Comparison of ENCODE assay signal across 8 mouse cellular contexts in genomic region chr12:110417023-110417986, GRCm38 (mm10). TPM values are rescaled to one million over a fixed set of nuclear protein-coding genes. Genes with fewer than 3 reads are reported as not detected.
DNase-seq lines count a peak whose midpoint lies in the region; ATAC-seq and TF ChIP-seq lines count a peak whose summit lies in the region.

No protein-coding gene starts in this region.

- no peaks in the 10 kb centered on the region for H3K9me3 ChIP-seq in forebrain, embryonic 11.5 days (ENCODE audit: control insufficient read depth, low read length)
- no peaks in the 10 kb centered on the region for H3K9me3 ChIP-seq in intestine, embryonic 15.5 days
- H3K9me3 ChIP-seq in lung, postnatal 0 days (ENCODE audit: low read length): no peaks in the 10 kb centered on the region
- no peaks in the 10 kb centered on the region for H3K9me3 ChIP-seq in stomach, embryonic 15.5 days

- peak; percentile 23 for DNase-seq in layer of hippocampus, adult 11-12 months (ENCODE audit: low spot score)
- DNase-seq in layer of hippocampus, adult 8-10 months (ENCODE audit: low spot score in 2 of 2): no peak
- peak; percentile 60 for DNase-seq in forebrain, embryonic 11.5 days (ENCODE audit: low spot score)
- DNase-seq in lung, postnatal 0 days (ENCODE audit: low spot score): peak; percentile 54
- no peak for DNase-seq in urinary bladder, adult 2 months (ENCODE audit: low spot score)
- DNase-seq in ovary, adult 18-20 months (ENCODE audit: low spot score): no peak

- no peaks in the 10 kb centered on the region for H3K27me3 ChIP-seq in forebrain, embryonic 11.5 days (ENCODE audit: control insufficient read depth, insufficient read depth, low read length)
- no peaks in the 10 kb centered on the region for H3K27me3 ChIP-seq in intestine, embryonic 15.5 days (replicated peaks)
- no peaks in the 10 kb centered on the region for H3K27me3 ChIP-seq in lung, postnatal 0 days (replicated peaks; ENCODE audit: insufficient read depth, low read length)
- no peaks in the 10 kb centered on the region for H3K27me3 ChIP-seq in stomach, embryonic 15.5 days (replicated peaks)

- H3K9ac ChIP-seq in forebrain, embryonic 11.5 days (ENCODE audit: low read length): no peak overlapping the region
- no peak overlapping the region for H3K9ac ChIP-seq in intestine, embryonic 15.5 days
- no peak overlapping the region for H3K9ac ChIP-seq in lung, postnatal 0 days (replicated peaks; ENCODE audit: low read depth)
- H3K9ac ChIP-seq in stomach, embryonic 15.5 days: no peak overlapping the region

- ATAC-seq in forebrain, embryonic 11.5 days (replicated peaks; ENCODE audit: low FRiP score): no peak
- peak; percentile 25; the same call in 1 of the 2 replicates for ATAC-seq in intestine, embryonic 15.5 days
- peak; percentile 50 for ATAC-seq in lung, postnatal 0 days
- ATAC-seq in stomach, embryonic 15.5 days (ENCODE audit: insufficient read depth, low FRiP score, low read depth): no peak

- no peaks in the 10 kb centered on the region for H3K36me3 ChIP-seq in forebrain, embryonic 11.5 days (ENCODE audit: control insufficient read depth, insufficient read depth, low read length)
- H3K36me3 ChIP-seq in intestine, embryonic 15.5 days: no peaks in the 10 kb centered on the region
- no peaks in the 10 kb centered on the region for H3K36me3 ChIP-seq in lung, postnatal 0 days (ENCODE audit: insufficient read depth, low read length)
- H3K36me3 ChIP-seq in stomach, embryonic 15.5 days: no peaks in the 10 kb centered on the region

- WGBS in forebrain, embryonic 11.5 days: 52% methylated on average over 28 of the region's 28 CpGs
- WGBS in intestine, embryonic 15.5 days: 40% methylated on average over 28 of the region's 28 CpGs
- WGBS in lung, postnatal 0 days: 40% methylated on average over 28 of the region's 28 CpGs
- 50% methylated on average over 28 of the region's 28 CpGs for WGBS in stomach, embryonic 15.5 days

- peak overlapping the region; percentile 22; the same call in 1 of the 2 replicates for H3K4me2 ChIP-seq in forebrain, embryonic 11.5 days (ENCODE audit: low read depth, low read length, severe bottlenecking)
- H3K4me2 ChIP-seq in intestine, embryonic 15.5 days (replicated peaks): peak overlapping the region; percentile 26
- H3K4me2 ChIP-seq in lung, postnatal 0 days (replicated peaks; ENCODE audit: low read depth, low read length): no peak overlapping the region; the same call in 1 of the 2 replicates
- H3K4me2 ChIP-seq in stomach, embryonic 15.5 days: peak overlapping the region; percentile 30; the same call in 1 of the 2 replicates

- H3K4me1 ChIP-seq in forebrain, embryonic 11.5 days (replicated peaks; ENCODE audit: control insufficient read depth, insufficient read depth, low read length): no peaks in the 10 kb centered on the region
- H3K4me1 ChIP-seq in intestine, embryonic 15.5 days (replicated peaks): 0 out of 2 replicates have a peak, but pooled peaks cover 5% of the 10 kb centered on the region
- 0 out of 2 replicates have a peak, but pooled peaks cover 3% of the 10 kb centered on the region for H3K4me1 ChIP-seq in lung, postnatal 0 days (ENCODE audit: insufficient read depth, low read depth, low read length)
- no peaks in the 10 kb centered on the region; the same call in 1 of the 2 replicates for H3K4me1 ChIP-seq in stomach, embryonic 15.5 days

- no peak for TF ChIP-seq CTCF in lung, postnatal 0 days (IDR thresholded peaks at IDR 0.05)

- no peak for TF ChIP-seq EP300 in lung, postnatal 0 days (IDR thresholded peaks at IDR 0.05)

- H3K27ac ChIP-seq in forebrain, embryonic 11.5 days (ENCODE audit: low read depth, low read length): no peak overlapping the region
- H3K27ac ChIP-seq in intestine, embryonic 15.5 days: no peak overlapping the region
- H3K27ac ChIP-seq in lung, postnatal 0 days (ENCODE audit: low read length): no peak overlapping the region
- H3K27ac ChIP-seq in stomach, embryonic 15.5 days: peak overlapping the region; percentile 26; the same call in 1 of the 2 replicates

- no peak overlapping the region for H3K4me3 ChIP-seq in forebrain, embryonic 11.5 days (ENCODE audit: low read depth, low read length)
- H3K4me3 ChIP-seq in intestine, embryonic 15.5 days (replicated peaks): no peak overlapping the region
- no peak overlapping the region for H3K4me3 ChIP-seq in lung, postnatal 0 days (ENCODE audit: low read depth, low read length)
- H3K4me3 ChIP-seq in stomach, embryonic 15.5 days (replicated peaks): no peak overlapping the region

RNA-seq across cellular contexts. Expression of gene Ppp2r5c, which starts 29.6 kb away (rescaled TPM):
- 100 to 1,000 TPM; 227 to 249 (median 241) TPM for total RNA-seq in layer of hippocampus, adult 8-10 months (2022)
- 163 TPM in 2 replicates for polyA plus RNA-seq in forebrain, embryonic 11.5 days (2014; fragmentation: Nextera tagmentation; extraction: Ambion mirVana)
- polyA plus RNA-seq in intestine, embryonic 15.5 days (2015; fragmentation: Nextera tagmentation; extraction: Ambion mirVana): 140 and 162 TPM in 2 replicates
- polyA plus RNA-seq in lung, postnatal 0 days (2015; fragmentation: Nextera tagmentation; extraction: Ambion mirVana): 102 and 105 TPM in 2 replicates
- polyA plus RNA-seq in stomach, embryonic 15.5 days (2015; fragmentation: Nextera tagmentation; extraction: Ambion mirVana): 145 and 154 TPM in 2 replicates
- polyA plus RNA-seq in urinary bladder, adult 2 months (2012; rRNA removed): 65.3 and 78.7 TPM in 2 replicates

Comparison
In these comparisons a context has a peak if more than half of its experiments do, and no peak if none do; other contexts are left out.
1. DNase-seq: peak in layer of hippocampus, adult 11-12 months (single experiment), forebrain, embryonic 11.5 days (single experiment) and lung, postnatal 0 days (single experiment); none in layer of hippocampus, adult 8-10 months (0 of 2), urinary bladder, adult 2 months (single experiment) and ovary, adult 18-20 months (single experiment).
2. ATAC-seq: peak in intestine, embryonic 15.5 days (single experiment) and lung, postnatal 0 days (single experiment); none in forebrain, embryonic 11.5 days (single experiment) and stomach, embryonic 15.5 days (single experiment).